Mouse (Mus musculus) thymus, adult 2 months (tissue): ENCODE measurements around the gene Ufc1. TPM values are rescaled to one million over a fixed set of nuclear protein-coding genes. Genes with fewer than 3 reads are reported as not detected.

ENCODE experiments used
- DNase-seq: peaks from one replicate; pipeline ENCODE4 v3.0.0; 2021
- H3K27ac ChIP-seq: fragments of 200-500 bp; 2 replicates; pipeline ENCODE4 v1.5.1; 2012; ENCODE audit warnings: low read length, control low read depth; ENCODE audit not compliant: control insufficient read depth, insufficient read depth
- H3K27me3 ChIP-seq: fragments of 200-500 bp; 2 replicates; pipeline ENCODE4 v1.6.1; 2012; ENCODE audit warnings: mild to moderate bottlenecking, low read length, moderate library complexity, mixed read lengths; ENCODE audit not compliant: control insufficient read depth, insufficient read depth
- H3K36me3 ChIP-seq: fragments of 200-500 bp; 2 replicates; pipeline ENCODE4 v1.6.1; 2012; ENCODE audit warnings: mild to moderate bottlenecking, low read length, moderate library complexity; ENCODE audit not compliant: control insufficient read depth, insufficient read depth
- H3K4me1 ChIP-seq: fragments of 200-500 bp; replicated peaks from 2 replicates; pipeline ENCODE4 v1.6.1; 2012; ENCODE audit warnings: low read length; ENCODE audit not compliant: control insufficient read depth, insufficient read depth
- H3K4me3 ChIP-seq: fragments of 200-500 bp; 2 replicates; pipeline ENCODE4 v1.5.1; 2012; ENCODE audit warnings: mild to moderate bottlenecking, low read length, control low read depth, moderate library complexity; ENCODE audit not compliant: control insufficient read depth, insufficient read depth
- CTCF ChIP-seq: fragments of 200-500 bp; IDR thresholded peaks from 2 replicates; pipeline ENCODE4 v1.5.1; 2012; ENCODE audit warnings: mild to moderate bottlenecking, control low read depth, low read length, moderate library complexity, borderline replicate concordance; ENCODE audit not compliant: control insufficient read depth, poor library complexity, insufficient read depth; ENCODE audit errors: extremely low read depth
- POLR2A ChIP-seq: fragments of 200-500 bp; IDR thresholded peaks from 2 replicates; pipeline ENCODE4 v1.6.1; 2012; ENCODE audit warnings: mild to moderate bottlenecking, low read length, control low read depth, moderate library complexity; ENCODE audit not compliant: control insufficient read depth, poor library complexity, insufficient read depth; ENCODE audit errors: extremely low read depth
- WGBS: fragments of 180-500 bp; shearing (Covaris S2); methylation state at CpG from one replicate; pipeline ENCODE4 v1.1.7; 2018; 5-methylcytosine and 5-hydroxymethylcytosine counted together
- polyA plus RNA-seq: library from polyadenylated mRNA; depleted of rRNA; stranded (reverse); fragments of >200 nt; gene quantifications from 2 replicates; pipeline ENCODE4 v1.2.3, GENCODE M21; 2012

Gene Ufc1
- polyA plus RNA-seq, 1 experiment: 18.5 TPM

GRCm38 (mm10) chr1:171256095-171256818 is 38.6 kb downstream of the Ufc1 start:
- DNase-seq: no peak
- no peaks in the 10 kb centered on the region for H3K4me1 ChIP-seq
- H3K4me3 ChIP-seq: no peak overlapping the region

DNA sequence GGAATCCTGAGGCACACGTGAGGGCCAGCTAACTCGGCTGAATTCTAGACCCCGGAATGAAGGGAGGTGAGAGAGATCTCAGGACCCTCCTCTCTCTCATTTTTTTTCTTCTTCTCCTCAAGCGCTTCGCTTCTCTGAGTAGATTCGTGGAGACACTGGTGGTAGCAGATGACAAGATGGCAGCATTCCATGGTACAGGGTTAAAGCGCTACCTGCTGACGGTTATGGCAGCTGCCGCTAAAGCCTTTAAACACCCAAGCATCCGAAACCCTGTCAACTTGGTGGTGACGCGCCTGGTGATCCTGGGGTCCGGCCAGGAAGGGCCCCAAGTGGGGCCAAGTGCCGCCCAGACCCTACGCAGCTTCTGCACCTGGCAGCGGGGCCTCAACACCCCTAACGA is 42.4 kb downstream of the Ufc1 start:
- WGBS: 89% methylated on average over 17 of the region's 17 CpGs
- Histone ChIP-seq H3K4me3 (no peak overlapping the region), H3K4me1 (peaks cover 6% of the 10 kb centered on the region), H3K36me3 (no peaks in the 10 kb centered on the region), H3K27ac (no peak overlapping the region), H3K27me3 (no peaks in the 10 kb centered on the region)
- TF ChIP-seq CTCF (no peak), POLR2A (no peak)
- no peak for DNase-seq

More at GRCm38 (mm10) chr1:171256095-171256818, 38.6 kb downstream of the Ufc1 start:
- no peak overlapping the region for H3K27ac ChIP-seq
- H3K36me3 ChIP-seq: no peaks in the 10 kb centered on the region
- 97% methylated on average over 24 of the region's 24 CpGs for WGBS
- TF ChIP-seq POLR2A: no peak
- TF ChIP-seq CTCF: no peak
- H3K27me3 ChIP-seq: no peaks in the 10 kb centered on the region

DNA sequence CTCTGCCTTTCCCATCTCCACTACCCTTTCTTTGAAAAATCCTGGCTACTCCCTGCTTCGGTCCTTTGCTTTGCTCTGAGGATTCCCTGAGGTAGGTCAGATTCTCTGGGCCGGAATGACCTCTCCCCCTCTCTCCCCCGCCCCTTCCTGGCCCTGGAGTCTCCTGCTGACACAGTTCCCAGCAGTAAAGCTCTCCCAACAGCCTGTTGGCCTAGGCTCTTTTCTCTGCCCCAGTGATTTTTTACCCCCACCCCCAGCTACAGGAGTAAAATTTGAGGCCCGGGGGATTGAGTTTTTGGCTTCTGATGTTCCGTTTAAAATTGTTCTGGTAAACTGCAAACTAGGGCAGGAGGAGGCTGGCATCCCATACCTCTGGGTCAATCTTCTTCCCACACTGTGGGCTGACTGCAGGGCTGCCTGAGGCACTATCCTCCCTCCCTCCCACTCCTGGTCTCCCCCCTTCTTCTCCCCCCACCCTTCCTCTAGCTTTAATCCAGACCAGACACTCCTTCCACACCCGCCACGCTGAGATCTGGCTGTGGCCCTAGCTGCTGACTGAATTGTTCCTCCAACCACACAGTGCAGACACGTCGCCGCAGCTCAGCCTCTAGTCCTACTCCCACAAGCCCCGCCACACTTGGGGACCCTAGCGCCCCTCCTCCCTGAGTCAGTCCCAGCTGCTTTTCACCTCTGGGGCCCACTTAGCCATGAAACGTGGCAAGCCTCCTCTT is 43.1 kb downstream of the Ufc1 start:
- TF ChIP-seq POLR2A (no peak), CTCF (no peak)
- Histone ChIP-seq H3K4me3 (no peak overlapping the region), H3K4me1 (peaks cover 7% of the 10 kb centered on the region), H3K27me3 (no peaks in the 10 kb centered on the region), H3K36me3 (no peaks in the 10 kb centered on the region), H3K27ac (no peak overlapping the region)
- no peak for DNase-seq
- WGBS: 39% methylated on average over 13 of the region's 13 CpGs

DNA sequence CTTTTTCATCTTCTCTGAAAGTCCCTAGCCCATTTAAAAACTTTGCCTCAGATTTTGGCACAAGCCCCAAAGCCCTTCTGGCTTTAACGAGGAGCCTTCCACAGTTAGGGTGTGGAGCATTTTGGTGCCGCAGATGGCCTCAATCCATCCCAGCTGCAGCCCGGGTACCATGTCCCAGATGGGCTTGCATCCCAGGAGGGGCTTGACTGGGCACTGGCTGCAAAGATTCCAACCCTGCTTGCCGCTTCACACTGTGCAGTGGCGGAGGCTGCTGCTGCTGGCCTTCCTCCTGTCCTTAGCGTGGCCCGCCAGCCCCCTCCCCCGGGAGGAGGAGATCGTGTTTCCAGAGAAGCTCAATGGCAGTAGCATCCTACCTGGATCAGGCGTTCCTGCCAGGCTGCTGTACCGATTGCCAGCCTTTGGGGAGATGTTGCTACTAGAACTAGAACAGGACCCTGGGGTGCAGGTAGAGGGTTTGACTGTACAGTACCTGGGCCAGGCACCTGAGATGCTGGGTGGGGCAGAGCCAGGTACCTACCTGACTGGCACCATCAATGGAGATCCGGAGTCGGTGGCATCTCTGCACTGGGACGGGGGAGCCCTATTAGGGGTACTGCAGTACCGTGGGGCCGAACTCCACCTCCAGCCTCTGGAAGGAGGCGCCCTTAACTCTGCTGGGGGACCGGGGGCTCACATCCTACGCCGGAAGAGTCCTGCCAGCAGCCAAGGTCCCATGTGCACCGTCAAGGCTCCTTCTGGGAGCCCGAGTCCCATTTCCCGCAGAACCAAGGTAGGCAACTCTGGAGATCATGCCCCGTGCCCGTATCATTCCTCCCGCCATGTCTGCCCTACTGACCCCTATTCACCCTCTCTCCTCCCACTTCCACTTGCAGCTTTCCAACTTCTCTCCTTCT is 43.9 kb downstream of the Ufc1 start, which contains the start of gene Ndufs2:
Gene Ndufs2, minus strand, starts transcription at position 709 of the 914 bp plus-strand sequence.
- no peak within 1 kb of the TSS for H3K4me3 ChIP-seq

DNA sequence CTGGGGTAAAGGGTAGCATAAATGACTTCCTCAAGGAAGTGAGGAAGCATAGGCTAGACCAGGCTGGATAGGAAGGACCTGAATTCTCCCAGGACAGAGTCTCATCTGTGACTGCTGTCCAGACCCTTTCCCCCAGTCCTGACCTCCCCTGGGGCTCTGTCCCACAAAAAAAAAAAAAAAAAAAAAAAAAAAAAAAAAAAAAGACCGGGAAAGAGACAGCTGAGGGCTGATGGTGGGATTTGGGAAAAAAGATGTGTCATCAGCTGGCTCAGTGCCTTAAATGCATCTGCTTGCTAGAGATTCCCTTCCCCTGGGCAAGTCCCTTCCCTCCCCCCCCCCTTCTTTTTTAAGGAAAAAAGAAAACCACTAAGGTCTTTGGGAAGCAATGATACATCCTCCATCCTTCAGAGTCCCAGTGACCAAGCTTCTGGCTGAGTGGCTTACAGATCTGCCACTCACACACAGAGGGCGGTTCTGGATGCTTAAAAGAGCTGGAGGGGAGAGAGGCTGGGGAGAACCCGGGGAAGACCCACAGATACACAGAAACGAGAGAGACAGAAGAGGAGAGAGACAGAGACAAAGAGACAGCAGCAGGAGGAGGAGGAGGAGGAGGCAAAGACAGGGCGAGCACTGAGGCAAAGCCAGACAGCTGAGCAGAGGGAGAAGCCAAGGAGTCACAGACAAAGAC is 44.8 kb downstream of the Ufc1 start, which contains the start of gene Adamts4:
Gene Adamts4, plus strand, starts transcription at position 509 of the 688 bp plus-strand sequence.
- no peak for DNase-seq
- Histone ChIP-seq H3K27ac (no peak within 1 kb of the TSS), H3K36me3 (peaks cover 3% of the 10 kb centered on the region; the same call in 1 of the 2 replicates), H3K4me1 (peaks cover 9% of the 10 kb centered on the region), H3K27me3 (no peaks in the 10 kb centered on the region), H3K4me3 (no peak within 1 kb of the TSS)
- WGBS: 36% methylated on average over 5 of the region's 5 CpGs
- TF ChIP-seq CTCF (no peak), POLR2A (no peak)

More for the DNA sequence above, 43.9 kb downstream of the Ufc1 start, which contains the start of gene Ndufs2:
- DNase-seq: no peak
- TF ChIP-seq CTCF: no peak
- no peak for TF ChIP-seq POLR2A
- no peaks in the 10 kb centered on the region for H3K27me3 ChIP-seq
- 83% methylated on average over 26 of the region's 26 CpGs for WGBS
- H3K36me3 ChIP-seq: no peaks in the 10 kb centered on the region
- peaks cover 9% of the 10 kb centered on the region for H3K4me1 ChIP-seq
- H3K27ac ChIP-seq: no peak within 1 kb of the TSS
